Mouse (Mus musculus) liver, embryonic 14.5 days (tissue): ENCODE measurements around the gene Tmc7. TPM values are rescaled to one million over a fixed set of nuclear protein-coding genes. Genes with fewer than 3 reads are reported as not detected.

Source experiments
- ATAC-seq: fragments of 200-750 bp; cut with Nextera tagmentation; 2 replicates; pipeline ENCODE4 v1.8.0; 2017; ENCODE audit warnings: moderate number of reproducible peaks, mild to moderate bottlenecking, moderate library complexity; ENCODE audit not compliant: insufficient read depth
- DNase-seq, 3 experiments: peaks; one replicate each; pipeline ENCODE4 v3.0.0-alpha.2; 2012 to 2013; ENCODE audit warnings: low read depth in 3 of 3, low spot score in 3 of 3
- H3K27ac ChIP-seq: fragments of 300-500 bp; sonication (generic); 2 replicates; pipeline ENCODE4 v1.5.1; 2014; ENCODE audit warnings: moderate library complexity, mild to moderate bottlenecking, control low read depth, inconsistent platforms
- H3K27me3 ChIP-seq: fragments of 300-500 bp; sonication (generic); 2 replicates; pipeline ENCODE4 v1.6.1; 2014; ENCODE audit warnings: mild to moderate bottlenecking, low read length, moderate library complexity; ENCODE audit not compliant: control insufficient read depth, insufficient read depth
- H3K36me3 ChIP-seq: fragments of 300-500 bp; sonication (generic); replicated peaks from 2 replicates; pipeline ENCODE4 v1.6.1; 2014; ENCODE audit warnings: low read depth; ENCODE audit not compliant: control insufficient read depth, insufficient read depth
- H3K4me1 ChIP-seq, 2 experiments: fragments of 200-500 bp in 1 of 2; fragments of 300-500 bp in 1 of 2; sonication (generic) in 1 of 2; replicated peaks; 2 replicates each; pipeline ENCODE4 v1.6.1; 2012 to 2014; ENCODE audit warnings: antibody characterized with exemption in 1 of 2, inconsistent platforms in 1 of 2, low read length in 1 of 2; ENCODE audit not compliant: control insufficient read depth in 2 of 2, insufficient read depth in 2 of 2
- H3K4me2 ChIP-seq: fragments of 300-500 bp; sonication (generic); 2 replicates; pipeline ENCODE4 v1.6.1; 2014; ENCODE audit warnings: low read depth, mild to moderate bottlenecking, control low read depth, moderate library complexity
- H3K4me3 ChIP-seq, 2 experiments: fragments of 200-500 bp in 1 of 2; fragments of 300-500 bp in 1 of 2; sonication (generic) in 1 of 2; 2 replicates each; pipeline ENCODE4 v1.5.1; 2012 to 2014; ENCODE audit warnings: low read depth in 2 of 2, low read length in 2 of 2, mild to moderate bottlenecking in 2 of 2, control low read depth in 1 of 2, inconsistent platforms in 1 of 2, moderate library complexity in 1 of 2; ENCODE audit not compliant: insufficient read depth in 1 of 2
- H3K9ac ChIP-seq: fragments of 300-500 bp; sonication (generic); replicated peaks from 2 replicates; pipeline ENCODE4 v1.6.1; 2014; ENCODE audit warnings: mild to moderate bottlenecking, control low read depth, moderate library complexity
- H3K9me3 ChIP-seq: fragments of 300-500 bp; sonication (generic); 2 replicates; pipeline ENCODE4 v1.6.1; 2016; ENCODE audit warnings: low read length, mixed read lengths; ENCODE audit not compliant: control insufficient read depth
- CTCF ChIP-seq: IDR thresholded peaks from 2 replicates; pipeline ENCODE4 v1.5.1; 2016; ENCODE audit warnings: antibody characterized with exemption, low read depth, control low read depth
- EP300 ChIP-seq: IDR thresholded peaks from 2 replicates; pipeline ENCODE4 v1.6.1; 2016; ENCODE audit warnings: antibody characterized with exemption, low read depth
- WGBS: fragments of 180-500 bp; shearing (Covaris S2); extraction: QIAGEN DNeasy Blood & Tissue Kit; methylation state at CpG from one replicate; pipeline ENCODE4 v1.1.7; 2014; ENCODE audit not compliant: insufficient replicate concordance; 5-methylcytosine and 5-hydroxymethylcytosine counted together
- polyA plus RNA-seq, 2 experiments: library from polyadenylated mRNA; depleted of rRNA in 1 of 2; stranded (reverse) in 1 of 2; unstranded in 1 of 2; fragments of >200 nt; fragmentation: Nextera tagmentation in 1 of 2; extraction: Ambion mirVana in 1 of 2; gene quantifications; 2 replicates each; pipeline versions ENCODE4 v1.2.1 to v1.2.3; 2012 to 2014

Tmc7 gene
- polyA plus RNA-seq, 2 experiments = 0.11 to 0.24 TPM

DNA sequence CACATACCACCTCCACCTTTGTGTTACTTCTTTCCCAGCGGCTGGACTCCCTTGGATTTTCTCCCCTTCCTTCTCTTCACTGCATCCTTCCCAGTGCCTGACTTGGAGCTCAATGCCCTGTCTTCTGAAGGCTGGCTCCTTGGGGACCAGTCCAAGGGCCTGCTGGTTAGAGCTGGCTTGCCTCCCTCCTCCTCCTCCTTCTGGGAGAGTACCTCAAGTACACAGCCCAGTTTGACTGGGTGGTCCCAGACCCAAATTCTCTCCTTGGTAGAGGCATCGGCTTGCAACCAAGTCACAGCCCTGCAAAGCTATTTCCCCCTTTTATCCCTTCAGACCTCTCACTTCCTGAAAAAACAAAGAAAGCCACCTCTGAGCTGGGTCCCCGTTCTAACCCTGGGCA, 6.3 kb downstream of the Tmc7 start:
- ATAC-seq = no peak
- Histone ChIP-seq H3K27me3 (no peaks in the 10 kb centered on the region), H3K36me3 (no peaks in the 10 kb centered on the region), H3K9ac (no peak overlapping the region), H3K4me3 (no peak overlapping the region), H3K27ac (no peak overlapping the region), H3K9me3 (no peaks in the 10 kb centered on the region), H3K4me2 (no peak overlapping the region), H3K4me1 (0 out of 4 replicates have a peak, but pooled peaks cover 0 to 3% of the 10 kb centered on the region in 2 experiments)
- WGBS = 33% methylated on average over 3 of the region's 3 CpGs
- DNase-seq = no peak
- TF ChIP-seq EP300 = no peak
- no peak for TF ChIP-seq CTCF

DNA sequence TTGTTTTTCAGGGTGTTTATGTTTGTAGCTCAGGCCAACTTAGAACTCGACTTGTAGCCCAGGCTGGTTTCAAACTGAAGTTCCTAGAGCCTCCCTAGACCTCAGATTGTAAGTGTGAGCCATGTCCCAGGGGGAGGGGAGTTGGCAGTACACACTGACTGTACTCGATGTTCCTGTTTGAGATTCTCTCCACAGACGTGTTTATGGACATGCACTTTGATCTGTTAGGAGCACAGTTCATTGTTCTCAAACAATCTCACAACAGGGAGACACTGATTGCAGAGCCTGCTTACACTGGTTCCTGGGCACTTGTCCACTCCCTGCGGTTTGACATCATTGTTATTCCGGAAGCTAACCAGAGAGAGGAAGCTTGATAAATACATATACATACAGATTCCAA, 12.5 kb downstream of the Tmc7 start:
- ATAC-seq (no peak), DNase-seq (no peak)
- H3K9ac ChIP-seq = no peak overlapping the region
- H3K4me2 ChIP-seq = no peak overlapping the region
- 43% methylated on average over 5 of the region's 5 CpGs for WGBS
- H3K36me3 ChIP-seq = no peaks in the 10 kb centered on the region
- TF ChIP-seq CTCF (no peak), EP300 (no peak)
- H3K27me3 ChIP-seq = no peaks in the 10 kb centered on the region
- no peak overlapping the region for H3K27ac ChIP-seq
- no peaks in the 10 kb centered on the region for H3K4me1 ChIP-seq
- H3K9me3 ChIP-seq = no peaks in the 10 kb centered on the region
- H3K4me3 ChIP-seq = no peak overlapping the region

DNA sequence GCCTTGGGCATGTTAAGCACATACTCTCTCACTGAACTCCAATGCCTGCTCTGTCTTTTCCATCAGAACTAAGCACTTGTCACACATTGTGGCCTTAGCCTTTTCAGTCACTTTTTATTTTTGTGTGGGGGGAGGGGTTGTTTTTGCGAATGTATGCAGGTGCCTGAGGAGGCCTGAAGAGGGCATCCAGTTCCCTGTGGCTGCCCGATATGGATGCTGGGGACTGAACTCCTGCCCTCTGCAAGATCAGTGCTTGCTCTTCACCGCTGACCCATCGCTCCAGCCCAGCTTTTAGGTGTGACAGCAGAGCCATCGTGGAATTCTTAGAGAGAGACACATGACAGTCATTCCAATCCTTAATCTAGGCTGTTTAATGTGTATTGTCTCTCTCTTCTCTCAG, 13.2 kb downstream of the Tmc7 start:
- Histone ChIP-seq H3K27ac (no peak overlapping the region), H3K4me3 (no peak overlapping the region), H3K9me3 (no peaks in the 10 kb centered on the region), H3K9ac (no peak overlapping the region), H3K4me2 (no peak overlapping the region), H3K36me3 (no peaks in the 10 kb centered on the region), H3K4me1 (no peaks in the 10 kb centered on the region), H3K27me3 (no peaks in the 10 kb centered on the region)
- TF ChIP-seq EP300 = no peak
- TF ChIP-seq CTCF = 0 out of 2 replicates have a peak, but pooled peaks have one; percentile 7
- WGBS = 46% methylated on average over 5 of the region's 5 CpGs
- ATAC-seq = no peak
- DNase-seq = no peak

DNA sequence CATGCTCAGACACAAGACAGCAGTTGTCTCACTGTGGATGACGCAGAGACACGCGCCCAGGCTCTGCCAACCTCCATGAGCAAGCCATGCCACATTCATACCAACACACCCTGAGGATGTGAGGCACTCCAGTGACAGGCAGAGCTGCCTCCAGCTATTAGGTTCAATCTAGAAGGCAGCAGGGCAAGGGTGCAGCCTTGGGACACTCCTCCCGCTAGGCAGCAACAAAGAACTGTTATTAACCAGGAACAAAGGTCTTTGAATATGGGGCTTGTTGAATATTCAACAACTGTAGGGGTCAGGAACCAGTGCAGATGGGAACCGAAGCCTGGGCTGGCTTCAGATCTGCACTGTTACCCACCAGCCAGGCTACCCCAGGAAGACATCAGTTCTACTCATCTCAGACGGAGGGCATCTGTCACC, 15.4 kb downstream of the Tmc7 start:
- Histone ChIP-seq H3K27me3 (no peaks in the 10 kb centered on the region), H3K4me2 (no peak overlapping the region), H3K9ac (no peak overlapping the region), H3K4me1 (no peaks in the 10 kb centered on the region), H3K36me3 (no peaks in the 10 kb centered on the region), H3K4me3 (no peak overlapping the region), H3K9me3 (no peaks in the 10 kb centered on the region), H3K27ac (no peak overlapping the region)
- no peak for ATAC-seq
- no peak for DNase-seq
- WGBS = 62% methylated on average over 6 of the region's 6 CpGs
- no peak for TF ChIP-seq CTCF
- no peak for TF ChIP-seq EP300

DNA sequence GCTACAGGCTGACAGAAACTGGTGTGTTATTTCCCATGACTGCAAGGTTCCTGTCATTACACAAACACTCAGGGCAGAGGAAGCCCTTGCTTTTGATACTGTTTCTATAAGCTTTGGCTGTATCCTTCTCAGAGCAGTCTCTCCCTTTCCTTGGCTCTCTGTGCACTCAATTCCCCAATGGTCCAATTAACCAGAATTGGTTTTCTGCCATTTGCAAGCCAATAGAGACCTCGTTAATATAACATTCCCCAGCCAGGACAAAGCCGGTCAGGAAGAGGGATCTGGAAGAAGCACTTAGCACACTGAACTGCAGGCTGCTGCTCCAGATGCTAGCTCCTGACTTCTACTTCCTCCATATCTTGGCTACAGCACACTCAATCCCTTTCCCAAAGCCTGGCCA, 30.2 kb downstream of the Tmc7 start:
- H3K4me1 ChIP-seq = no peaks in the 10 kb centered on the region
- no peak overlapping the region for H3K4me2 ChIP-seq
- WGBS = 64% methylated on average over 2 of the region's 2 CpGs
- TF ChIP-seq CTCF (no peak), EP300 (no peak)
- H3K36me3 ChIP-seq = no peaks in the 10 kb centered on the region
- H3K9me3 ChIP-seq = no peaks in the 10 kb centered on the region
- ATAC-seq (no peak), DNase-seq (no peak)
- H3K27ac ChIP-seq = no peak overlapping the region
- H3K27me3 ChIP-seq = no peaks in the 10 kb centered on the region
- no peak overlapping the region for H3K9ac ChIP-seq
- no peak overlapping the region for H3K4me3 ChIP-seq

DNA sequence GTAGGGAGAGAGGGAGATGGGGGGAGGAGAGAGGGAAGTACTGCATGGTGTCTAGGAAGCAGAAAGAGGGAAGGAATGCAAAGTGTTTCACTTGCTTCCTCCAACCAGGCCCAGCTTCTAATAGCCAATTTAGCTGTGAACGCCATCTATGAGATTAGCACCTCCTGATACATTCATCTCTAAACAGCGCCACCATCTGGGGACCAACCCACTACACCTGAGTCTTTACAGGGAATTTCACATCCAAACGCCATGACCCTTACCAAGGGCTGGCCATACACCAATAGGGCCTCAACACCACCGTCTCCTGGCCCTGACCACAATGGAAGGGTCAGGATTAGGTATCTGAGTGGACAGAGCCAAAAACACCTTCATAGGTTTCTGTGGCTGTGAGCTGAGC, 30.7 kb downstream of the Tmc7 start:
- H3K4me3 ChIP-seq = no peak overlapping the region
- H3K27me3 ChIP-seq = no peaks in the 10 kb centered on the region
- no peak for ATAC-seq
- H3K4me2 ChIP-seq = no peak overlapping the region
- H3K9ac ChIP-seq = no peak overlapping the region
- TF ChIP-seq EP300 = no peak
- no peak for TF ChIP-seq CTCF
- no peaks in the 10 kb centered on the region for H3K4me1 ChIP-seq
- no peak overlapping the region for H3K27ac ChIP-seq
- H3K36me3 ChIP-seq = no peaks in the 10 kb centered on the region
- H3K9me3 ChIP-seq = no peaks in the 10 kb centered on the region
- WGBS = 60% methylated on average over 4 of the region's 4 CpGs
- DNase-seq = no peak
